Mouse (Mus musculus): ENCODE results near the gene Baiap2l2.

Baiap2l2 gene

GRCm38 (mm10) chr15:79285399-79285798 is at the start of gene Baiap2l2:
Gene Baiap2l2, minus strand, starts transcription at chr15:79285537.
- DNase-seq (ENCODE audit: extremely low read depth, low read depth), result no peak

GRCm38 (mm10) chr15:79333409-79333808 is 48.1 kb upstream of the Baiap2l2 start:
- no peak for DNase-seq (ENCODE audit: extremely low read depth, low read depth)

GRCm38 (mm10) chr15:79330521-79330920 is 45.2 kb upstream of the Baiap2l2 start:
- DNase-seq (ENCODE audit: extremely low read depth, low read depth), result peak; percentile 34

- DNase-seq (ENCODE audit: extremely low read depth, low read depth), result no peak
Measured at GRCm38 (mm10) chr15:79329979-79330363, 44.6 kb upstream of the Baiap2l2 start.

- DNase-seq (ENCODE audit: extremely low read depth, low read depth), result no peak
Measured at GRCm38 (mm10) chr15:79329346-79329978, 44.1 kb upstream of the Baiap2l2 start.

- peak; percentile 44 for DNase-seq (ENCODE audit: extremely low read depth, low read depth)
Measured at GRCm38 (mm10) chr15:79328939-79329275, 43.6 kb upstream of the Baiap2l2 start.

GRCm38 (mm10) chr15:79328058-79328938 is 43.0 kb upstream of the Baiap2l2 start, which contains the start of gene Pla2g6:
Gene Pla2g6, minus strand, starts transcription at chr15:79328390.
- peak; percentile 96 for DNase-seq (ENCODE audit: extremely low read depth, low read depth)

GRCm38 (mm10) chr15:79326971-79327961 is 41.9 kb upstream of the Baiap2l2 start:
- peak; percentile 57 for DNase-seq (ENCODE audit: extremely low read depth, low read depth)

- DNase-seq (ENCODE audit: extremely low read depth, low read depth), result no peak
Measured at GRCm38 (mm10) chr15:79326264-79326663, 40.9 kb upstream of the Baiap2l2 start.

GRCm38 (mm10) chr15:79325742-79326141 is 40.4 kb upstream of the Baiap2l2 start:
- no peak for DNase-seq (ENCODE audit: extremely low read depth, low read depth)

GRCm38 (mm10) chr15:79324373-79324772 is 39.0 kb upstream of the Baiap2l2 start:
- DNase-seq (ENCODE audit: extremely low read depth, low read depth), result no peak

- DNase-seq (ENCODE audit: extremely low read depth, low read depth), result no peak
Measured at GRCm38 (mm10) chr15:79323791-79324155, 38.4 kb upstream of the Baiap2l2 start.

- DNase-seq (ENCODE audit: extremely low read depth, low read depth), result no peak
Measured at GRCm38 (mm10) chr15:79322991-79323790, 37.9 kb upstream of the Baiap2l2 start.

- DNase-seq (ENCODE audit: extremely low read depth, low read depth), result no peak
Measured at GRCm38 (mm10) chr15:79322281-79322990, 37.1 kb upstream of the Baiap2l2 start.

- no peak for DNase-seq (ENCODE audit: extremely low read depth, low read depth)
Measured at GRCm38 (mm10) chr15:79321733-79322190, 36.4 kb upstream of the Baiap2l2 start.

- DNase-seq (ENCODE audit: extremely low read depth, low read depth), result no peak
Measured at GRCm38 (mm10) chr15:79313848-79314369, 28.6 kb upstream of the Baiap2l2 start.

- DNase-seq (ENCODE audit: extremely low read depth, low read depth), result no peak
Measured at GRCm38 (mm10) chr15:79307861-79308260, 22.5 kb upstream of the Baiap2l2 start.

- DNase-seq (ENCODE audit: extremely low read depth, low read depth), result no peak
Measured at GRCm38 (mm10) chr15:79306043-79306637, 20.8 kb upstream of the Baiap2l2 start.

GRCm38 (mm10) chr15:79304832-79305231 is 19.5 kb upstream of the Baiap2l2 start:
- DNase-seq (ENCODE audit: extremely low read depth, low read depth), result no peak
